Mouse (Mus musculus) bone marrow, adult 2 months (tissue): ENCODE measurements around the gene Unc80.

ENCODE experiments used
- CTCF ChIP-seq: fragments of 200-500 bp; IDR thresholded peaks from 2 replicates; pipeline ENCODE4 v1.5.1; 2011; ENCODE audit warnings: low read length, control low read depth; ENCODE audit not compliant: control insufficient read depth, insufficient read depth
- POLR2A ChIP-seq: fragments of 200-500 bp; IDR thresholded peaks from 2 replicates; pipeline ENCODE4 v1.6.1; 2011; ENCODE audit warnings: low read depth, mild to moderate bottlenecking, control low read depth, low read length, borderline replicate concordance; ENCODE audit not compliant: control insufficient read depth

- TF ChIP-seq POLR2A (no peak), CTCF (no peak)
Observed at GRCm38 (mm10) chr1:66655119-66655746, 187.1 kb downstream of the Unc80 start.
